Mouse (Mus musculus): ENCODE measurements around the gene Tmem242.

Tmem242 gene

DNA sequence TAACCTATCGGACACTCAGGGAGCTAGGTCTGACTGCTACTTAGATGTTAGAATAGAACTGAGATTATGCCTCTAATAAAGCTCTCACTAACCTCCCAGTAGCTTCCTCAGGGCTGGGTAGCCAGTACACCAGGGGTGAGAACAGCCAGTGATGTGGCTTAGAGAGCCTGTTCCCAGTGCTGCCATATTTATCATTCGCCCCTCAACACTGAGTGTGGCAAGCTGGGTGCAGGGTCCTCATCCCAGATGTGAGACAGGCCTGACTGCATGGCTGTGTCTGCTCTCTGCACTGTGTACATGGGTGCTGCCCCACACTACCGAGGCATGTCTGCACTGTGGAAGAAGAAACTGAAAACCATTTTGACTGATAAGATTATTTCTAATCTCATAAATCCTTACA is 26.0 kb downstream of the Tmem242 start:
- DNase-seq: no peak

DNA sequence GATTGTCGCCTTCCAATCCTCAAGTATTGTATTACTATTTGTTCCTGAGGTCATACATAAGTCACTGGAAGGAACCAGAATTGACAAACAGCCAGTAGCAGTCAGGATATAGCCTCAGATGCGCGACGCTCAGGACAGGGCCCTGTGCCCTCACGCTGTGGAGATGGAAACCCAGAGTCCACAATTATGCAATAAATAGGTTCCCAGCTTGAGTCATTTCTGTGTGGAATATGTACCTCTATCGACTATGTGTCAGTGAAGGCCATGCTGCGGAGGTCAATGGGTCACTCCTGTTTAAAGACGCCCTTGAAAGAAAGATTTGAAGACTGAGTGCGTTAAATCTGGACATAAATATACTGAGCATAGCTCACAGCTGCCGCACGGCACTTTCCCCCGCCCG is 26.7 kb downstream of the Tmem242 start:
- DNase-seq: no peak

DNA sequence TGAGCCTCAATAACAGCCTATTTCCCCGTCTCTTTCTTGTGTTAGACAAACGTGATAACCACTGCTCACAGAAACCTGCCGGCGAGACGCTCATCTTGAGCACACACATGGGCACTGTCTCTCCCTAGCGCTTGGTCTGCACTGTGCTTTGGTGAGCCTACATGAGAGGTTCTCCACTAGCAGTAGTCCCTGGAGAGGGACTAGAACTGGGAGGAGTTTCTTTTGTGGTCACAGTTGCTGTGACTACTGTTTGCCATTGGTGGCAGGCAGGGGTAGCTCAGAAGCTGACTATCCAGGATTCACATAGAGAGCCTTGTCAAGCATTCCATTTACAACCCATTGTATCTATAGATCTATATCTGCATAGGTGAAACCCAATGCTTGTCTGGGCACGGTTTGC is 27.3 kb downstream of the Tmem242 start:
- DNase-seq: no peak

DNA sequence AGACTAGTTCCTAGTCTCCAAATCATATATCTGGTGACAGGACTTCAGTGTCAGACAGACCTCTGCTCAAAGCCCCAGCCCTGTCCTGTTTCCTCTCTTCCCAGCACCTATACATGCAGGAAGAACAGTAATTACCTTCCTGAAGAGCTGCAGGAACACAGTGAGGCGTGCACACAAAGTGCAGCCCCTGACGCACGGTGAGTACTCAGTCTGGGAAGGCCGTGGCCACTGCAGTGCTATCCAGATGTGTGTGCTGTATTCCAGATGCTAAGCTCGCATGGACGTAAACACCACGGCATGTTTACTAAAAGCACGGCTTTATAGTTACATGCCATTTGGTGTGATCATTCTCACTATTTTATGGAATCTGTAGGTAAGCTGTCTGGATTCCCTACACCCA is 27.8 kb downstream of the Tmem242 start:
- DNase-seq: no peak

DNA sequence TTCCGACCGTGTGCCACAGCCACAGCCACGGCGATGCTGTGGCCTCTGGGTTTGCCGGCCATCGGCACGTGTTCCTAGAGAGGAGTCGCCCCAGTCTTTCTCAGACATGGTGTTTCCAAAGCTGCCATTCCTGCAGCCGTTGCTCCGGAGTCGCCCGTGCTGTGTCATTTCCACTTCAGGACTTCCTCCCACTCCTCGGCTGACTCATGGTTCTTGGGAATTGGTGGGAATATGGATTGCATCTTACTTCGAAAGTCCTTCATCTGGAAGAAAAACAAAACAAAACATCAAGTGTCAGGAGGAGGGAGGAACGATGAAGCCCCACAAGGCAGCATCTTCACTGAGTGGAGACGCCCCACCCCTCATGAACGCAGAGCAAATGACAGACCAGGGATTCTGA is 28.9 kb downstream of the Tmem242 start:
- DNase-seq: peak; percentile 48

DNA sequence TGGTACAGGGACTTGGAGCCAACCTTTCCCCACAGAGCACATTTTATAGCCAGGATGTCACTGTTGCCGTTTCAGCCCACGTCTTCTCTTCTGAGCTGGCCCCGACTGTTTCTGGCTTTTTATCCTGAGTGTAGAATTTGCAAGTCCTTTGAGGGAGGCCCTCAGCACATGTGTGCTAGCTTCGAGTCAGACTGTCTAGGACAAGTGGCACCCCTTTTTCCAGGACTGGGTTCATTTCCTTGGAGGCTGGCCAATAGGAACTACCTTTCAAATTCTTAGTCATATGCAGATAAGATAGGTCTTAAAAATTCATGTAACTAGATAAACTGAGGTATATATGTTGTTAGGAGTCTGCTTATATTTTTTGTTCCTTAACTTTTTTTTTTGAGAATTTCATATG is 29.7 kb downstream of the Tmem242 start:
- no peak for DNase-seq

DNA sequence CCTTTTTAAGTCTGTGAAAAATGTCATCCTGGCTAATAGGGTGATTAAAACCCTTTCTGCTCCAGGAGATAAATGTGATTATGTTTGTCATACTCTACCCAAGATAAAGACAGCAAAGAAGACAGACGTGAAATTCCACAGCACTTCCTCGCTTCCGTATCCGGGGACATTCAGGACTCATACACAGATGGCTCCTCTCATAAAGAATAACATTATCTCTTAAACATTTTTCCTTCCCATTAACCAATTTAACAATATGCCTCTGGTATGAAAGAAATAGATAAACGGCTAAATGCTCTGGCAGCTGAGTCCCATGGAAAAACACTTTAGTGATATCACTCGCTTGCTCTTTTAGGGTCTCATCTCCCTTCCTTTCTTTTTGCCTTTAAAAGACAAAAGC is 33.0 kb downstream of the Tmem242 start:
- DNase-seq: no peak

DNA sequence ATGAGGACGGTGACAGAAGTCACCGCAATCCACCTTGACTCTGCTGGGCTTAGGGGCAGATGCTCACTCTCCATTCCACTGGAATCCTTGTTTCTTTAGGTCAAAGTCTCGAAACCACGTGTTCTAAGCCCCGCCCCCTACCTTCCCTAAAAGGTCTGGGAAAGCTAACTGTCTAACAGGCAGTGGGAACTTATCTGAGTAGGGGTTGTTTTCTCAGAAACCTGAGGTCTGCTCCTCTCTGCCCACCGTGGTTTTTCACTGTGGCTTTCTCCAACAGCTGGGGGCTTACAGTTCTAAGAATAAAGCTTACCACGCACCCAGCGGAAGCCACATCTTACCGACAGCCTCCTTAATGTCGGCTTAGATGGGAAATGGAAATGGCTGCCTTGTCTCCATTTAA is 33.5 kb downstream of the Tmem242 start:
- no peak for DNase-seq

DNA sequence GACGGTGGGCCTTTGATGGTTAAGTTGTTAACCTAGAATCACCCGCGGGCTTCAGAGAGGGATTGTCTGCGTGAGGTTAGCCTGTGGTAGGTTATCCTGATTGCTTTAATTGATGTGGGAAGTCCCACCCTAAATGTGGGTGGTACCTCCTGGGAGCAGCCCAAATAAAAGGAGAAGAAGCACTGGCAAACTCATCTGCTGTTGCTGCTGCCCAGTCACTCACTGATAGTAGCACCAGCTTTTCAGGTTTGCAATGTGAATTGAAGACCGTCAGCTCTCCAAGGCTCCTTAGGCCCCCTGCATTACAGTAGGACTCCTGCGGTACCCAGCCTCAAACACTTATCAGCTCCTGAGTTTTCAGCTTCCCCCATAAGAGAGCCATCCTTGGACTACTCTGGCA is 36.2 kb downstream of the Tmem242 start:
- no peak for DNase-seq

DNA sequence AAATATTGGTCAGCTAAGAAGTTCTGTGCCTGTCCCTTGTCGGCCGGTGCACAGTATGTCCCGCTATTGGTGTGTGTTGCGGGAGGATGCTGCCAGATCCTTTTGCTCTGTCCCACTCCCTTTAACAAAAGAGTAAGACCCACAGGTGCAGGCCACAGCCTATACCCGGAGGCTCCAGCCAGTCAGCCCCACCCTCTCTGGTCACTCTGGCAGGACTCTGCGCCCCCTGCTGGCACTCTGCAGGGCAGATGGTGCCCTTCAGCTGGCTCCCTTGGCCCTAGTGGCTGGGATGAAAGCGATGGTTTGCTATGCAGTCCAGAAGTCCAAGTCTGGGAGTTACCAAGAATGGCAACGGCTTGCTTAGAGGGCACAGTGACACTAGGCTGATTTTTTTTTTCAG is 37.4 kb downstream of the Tmem242 start:
- DNase-seq: peak; percentile 54

DNA sequence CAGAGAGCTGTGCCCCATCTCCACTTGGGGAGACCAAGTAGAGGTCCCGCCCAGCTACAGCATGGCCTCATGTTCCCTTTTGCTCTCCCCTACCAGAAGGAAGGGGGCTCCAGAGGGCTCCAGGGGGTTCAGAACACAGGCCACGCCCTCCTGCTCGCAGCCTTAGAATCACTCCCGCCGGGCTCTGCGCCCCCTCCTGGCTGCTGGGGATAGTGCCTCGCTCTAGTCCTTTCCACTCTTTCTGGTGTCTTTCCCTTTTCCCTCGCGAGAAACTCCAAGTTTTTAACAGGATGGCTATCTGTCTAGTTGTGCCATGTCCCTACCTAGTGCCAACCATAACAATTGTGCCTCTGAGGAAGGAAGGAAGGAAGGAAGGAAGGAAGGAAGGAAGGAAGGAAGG is 38.0 kb downstream of the Tmem242 start:
- DNase-seq: peak; percentile 47

DNA sequence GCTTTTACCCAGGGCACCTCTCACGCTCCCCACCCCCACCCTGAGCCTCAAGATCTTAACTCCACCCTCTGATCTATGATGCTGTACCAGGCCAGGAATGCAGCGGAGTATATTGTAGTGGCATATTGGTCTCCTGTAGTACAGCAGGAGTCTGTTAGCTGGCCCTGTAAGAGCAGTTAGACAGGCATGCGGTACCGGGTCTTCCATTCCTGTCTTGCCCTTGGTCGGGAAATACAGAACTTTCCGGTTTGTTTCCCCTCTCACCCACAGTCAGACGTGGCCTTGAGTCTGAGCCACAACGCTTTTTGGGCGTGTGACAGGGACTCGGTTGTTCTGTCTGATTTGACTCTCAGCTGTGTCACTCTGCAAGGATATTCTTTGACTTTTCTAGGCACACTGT is 38.8 kb downstream of the Tmem242 start:
- no peak for DNase-seq

DNA sequence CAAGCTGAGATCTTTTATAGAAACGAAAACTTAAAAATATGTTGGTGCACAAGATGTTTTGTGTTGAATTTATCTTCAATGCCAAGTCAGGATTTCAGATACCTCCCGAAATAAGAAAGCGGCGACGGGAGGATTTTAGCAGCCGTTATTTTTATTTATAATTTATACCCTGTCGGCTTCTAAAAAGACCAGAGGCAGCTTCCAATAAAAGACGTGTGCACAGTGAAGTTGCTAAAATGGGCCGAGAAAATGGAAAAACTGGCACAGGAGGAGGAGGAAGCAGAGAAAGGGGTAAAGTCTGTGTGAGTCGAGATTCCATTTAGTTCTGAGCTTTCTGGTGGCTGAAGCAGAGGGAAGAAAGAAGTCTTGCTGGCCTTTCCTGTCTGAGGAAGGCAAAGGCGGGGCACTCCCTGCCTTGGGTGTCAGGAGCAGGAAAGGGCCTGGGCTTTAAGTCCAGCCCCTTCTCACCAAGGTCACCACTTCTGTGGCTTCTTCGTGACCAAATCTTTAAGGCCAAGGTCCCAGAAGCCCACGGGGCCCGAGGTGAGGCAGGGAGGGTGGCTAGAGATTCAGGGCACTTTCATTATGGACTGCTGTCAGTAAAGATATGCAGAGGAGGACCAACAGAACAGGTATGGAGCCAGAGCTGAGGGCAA is 39.5 kb downstream of the Tmem242 start:
- DNase-seq: no peak

DNA sequence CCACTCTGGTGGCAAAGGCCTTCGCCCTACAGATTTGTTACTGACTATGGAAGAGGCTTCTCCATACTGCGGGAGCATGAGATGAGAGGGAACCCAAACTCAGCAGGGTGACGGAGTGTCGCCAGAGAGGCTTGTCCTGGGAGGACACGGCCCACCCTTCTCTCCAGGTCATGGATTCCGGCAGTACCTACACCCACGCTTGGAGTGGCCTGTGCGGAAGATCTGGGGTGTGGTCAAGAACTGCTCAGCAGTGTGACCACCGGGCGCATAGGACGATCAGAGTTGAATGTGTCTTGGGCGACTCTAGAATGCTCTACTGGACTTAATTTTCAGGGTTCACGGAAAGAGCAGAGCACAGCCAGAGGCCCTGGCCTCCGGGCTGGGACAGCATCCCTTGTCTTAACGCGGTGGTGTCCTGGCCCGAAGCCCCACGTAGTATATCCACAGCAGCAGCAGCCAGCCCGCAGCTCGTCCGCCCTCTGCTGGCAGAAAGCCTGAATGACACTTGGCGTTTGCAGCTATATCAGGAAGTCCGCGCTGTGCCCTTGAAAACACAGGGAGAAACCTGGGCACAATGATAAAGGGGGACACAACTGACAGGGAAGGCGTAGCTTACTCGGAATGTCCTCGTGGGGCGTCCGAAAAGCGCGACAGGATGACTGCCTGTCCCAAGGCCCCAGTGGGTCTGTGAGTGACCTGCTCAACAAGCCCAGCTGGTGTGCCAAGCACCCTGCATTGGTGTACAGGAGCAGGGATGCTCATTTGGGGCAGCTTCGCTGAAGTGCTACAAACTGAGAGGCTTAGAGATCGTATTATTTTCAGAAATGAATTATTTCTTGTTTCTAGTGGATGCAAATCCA is 42.7 kb downstream of the Tmem242 start:
- DNase-seq: peak; percentile 85

DNA sequence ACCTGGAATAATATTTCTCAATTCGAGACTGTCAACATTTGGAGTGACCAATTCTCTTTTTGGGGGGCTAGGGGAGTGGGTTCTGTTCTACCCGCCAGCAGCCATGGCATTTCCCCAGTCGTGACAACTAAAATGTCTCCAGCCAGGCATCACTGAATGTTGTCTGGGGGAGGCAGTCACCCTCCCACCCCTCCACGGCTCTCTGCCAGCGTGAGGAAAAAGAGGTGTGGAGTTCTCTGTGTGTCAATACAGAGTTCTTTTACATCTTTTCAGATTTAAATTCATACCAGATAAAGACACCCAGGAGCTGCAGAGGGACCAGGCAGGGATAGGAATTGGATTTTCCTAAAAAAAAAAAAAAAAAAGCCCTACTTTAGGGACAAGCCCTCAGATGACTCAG is 43.8 kb downstream of the Tmem242 start:
- no peak for DNase-seq

DNA sequence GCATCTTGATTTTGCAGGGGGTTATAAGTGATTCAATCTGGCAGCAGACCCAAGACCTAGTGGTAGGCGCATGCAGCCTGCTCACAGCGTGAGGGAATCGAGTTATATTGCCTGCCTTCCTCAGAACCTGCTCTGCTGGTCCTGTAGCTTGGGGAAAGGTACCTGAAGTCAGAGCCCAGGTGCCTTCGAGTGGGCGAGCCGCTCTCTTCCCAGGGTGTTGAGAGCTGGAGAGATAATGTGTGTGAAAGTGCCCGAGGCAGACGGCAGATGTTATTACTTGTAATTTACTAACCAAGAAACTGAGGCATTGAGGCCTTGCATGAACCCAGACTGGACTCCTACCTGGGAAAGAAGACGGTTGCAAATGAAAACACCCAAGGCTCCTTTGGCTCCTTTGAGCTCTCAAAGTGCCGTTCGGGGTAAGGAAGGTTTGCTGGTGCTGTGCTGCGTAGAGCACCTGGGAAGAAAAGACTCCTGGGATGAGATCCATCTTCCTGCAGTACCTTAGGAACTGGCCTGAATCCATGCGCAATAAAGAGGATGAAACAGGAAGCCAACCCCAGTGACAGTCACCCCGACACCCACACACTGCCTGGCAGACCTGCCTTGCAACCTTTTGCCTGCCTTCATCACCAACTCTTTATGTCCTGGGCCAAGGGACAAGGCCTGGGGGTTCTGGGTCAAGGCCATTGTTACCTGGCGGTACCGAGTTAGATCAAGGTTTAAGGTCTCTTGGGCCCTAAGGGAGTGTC is 44.4 kb downstream of the Tmem242 start:
- DNase-seq: no peak

DNA sequence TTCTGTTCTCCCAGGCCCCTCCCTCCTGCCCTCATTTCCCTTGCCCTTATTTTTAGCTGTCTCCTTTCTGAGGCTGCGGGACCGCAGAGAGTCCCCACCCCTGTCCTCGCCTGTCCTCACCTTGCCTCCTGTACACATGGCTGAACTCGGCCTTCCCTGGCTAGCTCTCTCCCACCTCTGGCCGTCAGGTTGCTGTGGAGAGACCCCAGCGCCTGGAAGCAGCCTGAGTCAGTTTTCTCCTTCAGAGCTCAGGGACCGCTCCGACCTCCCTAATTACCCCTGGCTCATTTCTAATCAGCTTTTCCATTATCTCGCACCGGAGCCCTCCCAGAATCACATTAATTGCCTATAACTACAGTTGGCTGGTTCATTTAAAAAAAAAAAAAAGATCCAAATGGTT is 49.4 kb downstream of the Tmem242 start:
- no peak for DNase-seq

DNA sequence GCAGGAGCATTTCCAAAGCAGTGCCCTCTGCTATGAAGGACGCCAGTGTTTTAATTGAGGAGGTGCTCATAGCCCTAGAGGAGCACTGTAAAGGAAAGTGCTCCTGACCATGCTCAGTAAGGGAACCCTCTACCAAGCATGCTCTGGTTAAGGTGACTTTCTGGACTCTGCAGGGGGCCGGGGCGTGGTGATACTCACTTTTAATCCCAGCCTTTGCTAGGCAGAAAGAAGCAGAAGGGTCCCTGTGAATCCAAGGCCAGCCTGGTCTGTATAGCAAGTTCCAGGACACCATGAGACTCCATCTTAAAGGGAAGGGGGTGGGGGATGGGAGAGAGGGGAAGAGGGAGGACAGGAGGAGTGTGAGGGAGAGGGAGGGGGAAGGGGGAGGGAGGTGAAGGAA is 51.7 kb downstream of the Tmem242 start:
- DNase-seq: no peak

DNA sequence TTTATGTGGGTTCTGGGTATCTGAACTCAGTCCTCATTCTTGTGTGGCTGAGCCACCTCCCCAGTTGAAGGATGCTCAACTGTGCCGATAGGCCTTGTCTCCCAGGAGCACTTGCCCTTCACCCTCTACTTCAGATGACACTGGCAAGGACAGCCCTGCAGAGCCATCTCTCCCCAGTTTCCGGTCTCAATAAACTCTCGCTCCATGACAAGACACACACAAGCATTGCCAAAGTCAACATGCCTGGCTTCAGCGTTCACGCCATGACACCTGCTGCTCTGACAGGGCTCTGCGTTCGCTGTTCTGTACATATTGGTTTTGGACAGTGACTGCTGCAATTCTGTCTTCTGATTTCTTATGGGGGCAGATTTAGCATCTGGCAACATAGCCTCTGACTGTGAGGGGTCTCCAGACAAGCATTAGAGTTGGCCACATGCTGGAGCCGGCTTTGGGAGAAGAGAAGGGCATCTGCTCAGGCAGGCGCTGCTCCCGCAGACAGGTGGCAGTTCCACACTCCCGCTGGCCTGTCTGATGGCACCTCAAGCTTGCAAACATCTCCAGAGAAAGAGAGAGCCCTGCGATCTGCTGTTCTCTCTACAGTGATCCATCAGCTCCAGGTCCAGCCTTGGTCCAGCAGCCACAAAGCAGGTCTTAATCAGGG is 53.0 kb downstream of the Tmem242 start:
- DNase-seq: no peak

DNA sequence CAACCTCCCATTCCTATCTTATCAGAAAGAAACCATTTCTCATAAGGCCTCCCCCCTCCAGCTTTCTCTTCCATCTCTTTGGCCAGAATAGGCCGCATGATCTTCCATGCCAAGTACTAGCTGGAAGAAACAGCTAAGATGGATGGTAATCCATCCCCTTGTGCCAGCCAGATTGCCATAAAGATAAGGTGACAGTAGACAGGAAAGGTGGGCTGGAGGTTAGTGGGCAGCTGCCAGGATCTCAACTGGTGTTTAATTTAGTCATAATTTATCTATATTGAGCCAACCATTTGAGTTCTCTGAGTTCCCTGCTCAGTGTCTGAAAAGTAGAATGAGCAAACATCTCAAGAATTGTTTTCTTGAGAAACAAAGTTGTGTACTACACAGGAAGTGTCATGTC is 54.4 kb downstream of the Tmem242 start:
- DNase-seq: no peak

DNA sequence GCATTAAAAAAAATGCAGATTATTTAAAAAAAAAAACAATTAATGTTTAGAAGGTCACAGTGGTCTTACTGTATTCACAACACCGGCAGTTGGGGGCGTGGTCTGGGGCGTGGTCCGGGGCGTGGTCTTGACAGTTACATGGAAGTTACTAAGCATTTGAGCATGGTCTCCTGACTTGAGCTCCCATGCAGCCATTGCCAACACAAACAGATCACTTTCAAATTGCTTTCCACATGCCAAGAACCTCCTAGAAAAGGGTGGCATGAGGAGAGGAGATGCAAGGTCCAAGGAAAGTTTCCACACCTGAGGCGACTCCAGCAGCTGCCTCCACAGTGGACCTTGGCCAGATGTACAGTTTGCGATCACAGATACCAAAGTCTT is 62.1 kb downstream of the Tmem242 start:
- no peak for DNase-seq

DNA sequence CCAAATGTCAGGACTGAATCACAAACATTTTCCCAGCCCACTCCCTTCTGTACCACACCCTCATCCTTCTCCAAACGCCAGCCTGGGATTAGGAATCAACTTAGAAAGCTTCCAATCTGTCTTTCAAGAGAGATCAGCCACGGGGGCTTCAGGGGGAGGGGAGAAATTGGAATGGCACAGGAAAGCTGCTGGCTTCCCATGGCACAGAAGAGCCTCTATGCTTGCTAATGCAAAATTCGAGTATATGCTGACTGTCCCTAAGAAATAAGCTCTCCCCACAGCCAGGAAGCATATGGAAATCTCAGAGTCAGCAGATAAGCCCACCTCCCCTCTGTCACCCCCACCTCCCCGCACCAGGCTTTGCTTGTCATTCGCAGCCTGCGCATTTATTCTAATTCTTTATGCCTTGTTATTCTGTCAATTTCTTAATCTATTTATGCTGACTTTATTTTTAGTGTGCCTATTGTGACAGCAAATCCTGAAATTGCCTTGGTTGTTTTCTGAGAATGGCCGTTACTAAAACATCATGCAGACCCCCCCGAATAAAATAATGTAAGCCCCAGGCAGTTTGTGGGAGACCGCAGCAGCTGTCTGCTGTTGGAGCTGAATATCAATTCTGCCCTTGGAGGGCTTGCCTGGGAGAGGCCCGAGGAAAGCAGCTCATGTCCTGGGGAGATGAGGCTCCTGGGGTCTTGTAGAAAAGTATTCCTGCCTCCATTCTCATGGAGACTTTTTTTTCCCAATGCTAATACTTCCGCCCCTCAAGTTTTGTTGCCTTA is 62.7 kb downstream of the Tmem242 start:
- DNase-seq: peak; percentile 35

DNA sequence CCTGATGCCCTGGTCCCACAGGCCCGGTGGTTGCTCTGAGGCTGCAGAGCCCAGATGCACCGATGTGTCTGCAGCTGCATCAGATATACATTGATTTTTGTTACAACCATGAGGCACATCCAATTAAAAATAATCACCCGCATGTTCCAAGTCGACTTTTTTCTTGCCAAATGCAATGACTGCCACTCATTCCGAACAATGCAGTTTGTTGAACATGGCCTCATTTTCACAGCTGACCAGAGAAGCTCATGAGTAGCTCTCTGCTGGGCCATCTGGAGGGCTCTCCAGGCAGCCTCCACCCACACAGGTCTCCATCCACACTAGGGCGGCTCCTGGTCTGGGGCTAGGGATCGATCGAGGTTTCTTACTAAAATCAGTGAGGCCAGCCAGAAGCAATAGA is 67.1 kb downstream of the Tmem242 start:
- no peak for DNase-seq
